15 mouse cellular contexts compared by ENCODE assay signal in genomic region chr12:89888647-89889046, GRCm38 (mm10).
"Had no signal": no experiment of that assay in that cellular context is flagged by ENCODE, and none has a peak within 500 bp of the region (broad histone marks: within the 10 kb centered on the region; RNA-seq: fewer than 3 reads in every experiment).

No protein-coding gene starts in this region.

- H3K9ac ChIP-seq: kidney, embryonic 15.5 days; liver, embryonic 13.5 days; lung, embryonic 14.5 days; midbrain, embryonic 12.5 days; midbrain, embryonic 15.5 days; neural tube, embryonic 13.5 days; stomach, embryonic 15.5 days had no signal

- DNase-seq: kidney, postnatal 10 days; kidney, postnatal 36 days; layer of hippocampus, postnatal 36 days; liver, embryonic 13.5 days; lung, embryonic 14.5 days; right cerebral cortex, postnatal 14 days; spleen, adult 18-20 months; thymus, postnatal 25 days had no signal

- H3K36me3 ChIP-seq: kidney, embryonic 15.5 days; liver, embryonic 13.5 days; midbrain, embryonic 12.5 days; midbrain, embryonic 15.5 days; neural tube, embryonic 13.5 days; stomach, embryonic 15.5 days had no signal

- H3K27ac ChIP-seq: kidney, embryonic 15.5 days; left cerebral cortex, adult 2 months; liver, embryonic 13.5 days; macrophage; midbrain, embryonic 12.5 days; midbrain, embryonic 15.5 days; neural tube, embryonic 13.5 days; stomach, embryonic 15.5 days had no signal

- H3K27me3 ChIP-seq: kidney, embryonic 15.5 days; liver, embryonic 13.5 days; midbrain, embryonic 12.5 days; midbrain, embryonic 15.5 days; neural tube, embryonic 13.5 days; stomach, embryonic 15.5 days had no signal

- H3K4me1 ChIP-seq: kidney, embryonic 15.5 days; liver, embryonic 13.5 days; midbrain, embryonic 12.5 days; midbrain, embryonic 15.5 days; stomach, embryonic 15.5 days had no signal

- H3K4me3 ChIP-seq: kidney, embryonic 15.5 days; left cerebral cortex, adult 2 months; liver, embryonic 13.5 days; midbrain, embryonic 12.5 days; midbrain, embryonic 15.5 days; neural tube, embryonic 13.5 days; stomach, embryonic 15.5 days had no signal
